Mouse (Mus musculus) cortical plate, adult 2 months (tissue): ENCODE measurements around the gene Rapgef5.

Experiments
- CTCF ChIP-seq: fragments of 200-500 bp; IDR thresholded peaks from 2 replicates; pipeline ENCODE4 v1.5.1; 2011; ENCODE audit warnings: mild to moderate bottlenecking, control low read depth, low read length; ENCODE audit not compliant: insufficient read depth; ENCODE audit errors: extremely low read depth
- POLR2A ChIP-seq: fragments of 200-500 bp; IDR thresholded peaks from 2 replicates; pipeline ENCODE4 v1.6.1; 2011; ENCODE audit warnings: mild to moderate bottlenecking, low read length, control low read depth; ENCODE audit not compliant: insufficient read depth; ENCODE audit errors: extremely low read depth

- TF ChIP-seq CTCF = no peak
- no peak for TF ChIP-seq POLR2A
Measured at GRCm38 (mm10) chr12:117627311-117627710, 111.0 kb downstream of the Rapgef5 start.
